Mouse (Mus musculus): ENCODE data around the gene Hbb-bh2. TPM values are rescaled to one million over a fixed set of nuclear protein-coding genes. Genes with fewer than 3 reads are reported as not detected.

The Hbb-bh2 gene
- polyA plus RNA-seq, 1 experiment from 2014 or later: not detected

DNA sequence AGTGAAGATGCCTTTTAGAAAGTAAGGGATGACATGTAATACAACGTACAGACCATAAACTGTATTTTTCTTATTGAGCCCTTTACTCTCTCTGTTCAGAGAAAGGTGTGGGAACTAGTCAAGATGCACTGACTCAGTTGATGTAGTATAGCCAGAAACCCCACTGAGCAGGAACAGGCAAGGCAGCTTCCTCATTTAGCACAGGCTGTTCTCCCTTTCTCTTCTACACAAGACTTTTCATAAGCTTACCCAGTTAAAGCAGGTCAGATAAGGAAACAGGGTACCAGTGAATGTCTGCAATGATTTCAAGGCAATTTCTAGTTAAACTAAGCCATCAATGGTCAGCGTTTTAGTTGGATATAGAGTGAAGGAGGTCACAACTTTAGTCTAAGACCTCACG lies 21.2 kb upstream of the Hbb-bh2 start:
- peak overlapping the region; percentile 2 for H3K4me2 ChIP-seq (ENCODE audit: low read depth, low read length)
- WGBS (ENCODE audit: insufficient replicate concordance): 56% methylated on average over 3 of the region's 3 CpGs
- H3K27ac ChIP-seq (ENCODE audit: low read depth): peak overlapping the region; percentile 89
- H3K36me3 ChIP-seq (replicated peaks; ENCODE audit: insufficient read depth, low read length): no peaks in the 10 kb centered on the region
- H3K27me3 ChIP-seq (ENCODE audit: insufficient read depth, low read length): no peaks in the 10 kb centered on the region
- no peak for TF ChIP-seq CTCF (IDR thresholded peaks at IDR 0.05; ENCODE audit: low read depth)
- no peak for TF ChIP-seq EP300 (IDR thresholded peaks at IDR 0.05; ENCODE audit: low read depth)
- ATAC-seq (no peak), DNase-seq (no peak)
- H3K9me3 ChIP-seq (ENCODE audit: low read length): no peaks in the 10 kb centered on the region
- peak overlapping the region; percentile 58 for H3K9ac ChIP-seq (replicated peaks)
- H3K4me1 ChIP-seq (ENCODE audit: insufficient read depth): peaks cover 15% of the 10 kb centered on the region
- H3K4me3 ChIP-seq (ENCODE audit: low read depth, low read length): no peak overlapping the region

DNA sequence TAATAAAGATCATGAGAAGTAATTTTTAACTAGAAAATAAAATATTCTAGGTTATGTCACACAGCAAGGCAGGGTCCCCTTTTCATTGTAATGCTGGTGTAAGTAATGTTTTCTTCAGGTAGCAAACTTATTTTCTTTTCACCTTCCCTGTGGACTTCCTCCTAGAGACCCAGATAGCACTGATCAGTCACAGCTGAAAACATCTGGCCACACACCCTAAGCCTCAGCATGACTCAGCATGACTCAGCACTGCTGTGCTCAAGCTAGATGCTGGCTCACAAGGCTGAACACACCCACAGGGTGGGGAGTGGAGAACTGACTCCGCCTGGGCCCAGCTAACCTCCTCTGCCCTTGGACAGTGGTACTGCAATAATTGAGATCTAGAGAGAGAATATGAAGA lies 20.5 kb upstream of the Hbb-bh2 start:
- peak overlapping the region; percentile 89 for H3K27ac ChIP-seq (ENCODE audit: low read depth)
- H3K9me3 ChIP-seq (ENCODE audit: low read length): no peaks in the 10 kb centered on the region
- peak overlapping the region; percentile 58; the same call in 1 of the 2 replicates for H3K9ac ChIP-seq (replicated peaks)
- peak; percentile 92 for DNase-seq
- peak; percentile 86 for ATAC-seq
- no peaks in the 10 kb centered on the region for H3K36me3 ChIP-seq (replicated peaks; ENCODE audit: insufficient read depth, low read length)
- 39% methylated on average over 1 of the region's 1 CpGs for WGBS (ENCODE audit: insufficient replicate concordance)
- H3K4me1 ChIP-seq (ENCODE audit: insufficient read depth): peaks cover 15% of the 10 kb centered on the region
- peak overlapping the region; percentile 2 for H3K4me2 ChIP-seq (ENCODE audit: low read depth, low read length)
- TF ChIP-seq CTCF (IDR thresholded peaks at IDR 0.05; ENCODE audit: low read depth) (peak; percentile 56), EP300 (IDR thresholded peaks at IDR 0.05; ENCODE audit: low read depth) (peak; percentile 100)
- no peak overlapping the region for H3K4me3 ChIP-seq (ENCODE audit: low read depth, low read length)
- H3K27me3 ChIP-seq (ENCODE audit: insufficient read depth, low read length): no peaks in the 10 kb centered on the region

DNA sequence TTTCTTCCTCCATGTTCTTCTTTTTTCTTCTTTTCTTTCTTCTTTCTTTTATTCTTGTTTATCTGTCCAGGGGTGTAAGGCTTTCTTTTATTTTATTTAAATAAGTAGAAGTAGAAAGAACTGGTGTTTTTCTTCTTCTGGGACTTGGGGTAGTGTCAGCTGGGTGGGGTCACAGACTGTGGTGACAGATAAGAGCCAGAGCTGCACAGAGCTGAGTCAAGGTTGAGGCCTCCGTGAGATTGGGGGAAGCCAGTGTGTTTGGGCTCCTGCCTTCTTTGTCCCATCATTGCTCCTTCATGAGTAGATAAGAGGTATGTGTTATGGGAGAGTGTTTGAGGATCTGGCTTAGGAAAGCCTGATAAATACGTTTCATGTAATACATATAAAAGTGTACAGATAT lies 18.8 kb upstream of the Hbb-bh2 start:
- H3K4me2 ChIP-seq (ENCODE audit: low read depth, low read length): peak overlapping the region; percentile 44
- WGBS (ENCODE audit: insufficient replicate concordance): 31% methylated on average over 2 of the region's 2 CpGs
- H3K9ac ChIP-seq (replicated peaks): peak overlapping the region; percentile 49
- H3K9me3 ChIP-seq (ENCODE audit: low read length): no peaks in the 10 kb centered on the region
- peak overlapping the region; percentile 89 for H3K27ac ChIP-seq (ENCODE audit: low read depth)
- peak; percentile 90 for ATAC-seq
- H3K4me3 ChIP-seq (ENCODE audit: low read depth, low read length): no peak overlapping the region
- no peaks in the 10 kb centered on the region for H3K36me3 ChIP-seq (replicated peaks; ENCODE audit: insufficient read depth, low read length)
- TF ChIP-seq CTCF (IDR thresholded peaks at IDR 0.05; ENCODE audit: low read depth) (no peak), EP300 (IDR thresholded peaks at IDR 0.05; ENCODE audit: low read depth) (peak; percentile 99)
- peak; percentile 75 for DNase-seq
- peaks cover 6% of the 10 kb centered on the region for H3K4me1 ChIP-seq (ENCODE audit: insufficient read depth)
- no peaks in the 10 kb centered on the region for H3K27me3 ChIP-seq (ENCODE audit: insufficient read depth, low read length)

DNA sequence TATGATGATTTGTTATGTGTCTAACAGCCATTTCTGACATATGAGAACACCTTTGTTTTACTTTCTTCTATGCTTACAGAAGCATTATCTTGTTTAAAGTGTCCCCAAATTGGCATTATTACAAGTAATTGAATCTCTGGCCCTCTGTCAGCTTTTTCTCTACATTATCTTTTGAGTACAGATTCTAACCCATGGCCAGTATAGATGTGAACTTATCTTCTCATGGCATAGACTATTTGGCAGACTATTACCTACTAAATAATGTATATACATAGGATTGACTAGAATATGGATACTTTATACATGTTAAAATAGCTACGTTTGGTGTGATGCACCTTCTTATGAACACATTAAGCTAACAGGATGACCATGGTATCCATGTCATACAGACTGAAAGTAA lies 14.3 kb upstream of the Hbb-bh2 start:
- H3K36me3 ChIP-seq (replicated peaks; ENCODE audit: insufficient read depth, low read length): no peaks in the 10 kb centered on the region
- H3K4me2 ChIP-seq (ENCODE audit: low read depth, low read length): no peak overlapping the region
- H3K4me1 ChIP-seq (ENCODE audit: insufficient read depth): no peaks in the 10 kb centered on the region; the same call in 1 of the 2 replicates
- WGBS (ENCODE audit: insufficient replicate concordance): 49% methylated on average over 1 of the region's 1 CpGs
- no peaks in the 10 kb centered on the region for H3K27me3 ChIP-seq (ENCODE audit: insufficient read depth, low read length)
- no peak overlapping the region for H3K4me3 ChIP-seq (ENCODE audit: low read depth, low read length)
- TF ChIP-seq EP300 (IDR thresholded peaks at IDR 0.05; ENCODE audit: low read depth) (peak; percentile 95), CTCF (IDR thresholded peaks at IDR 0.05; ENCODE audit: low read depth) (no peak)
- H3K27ac ChIP-seq (ENCODE audit: low read depth): peak overlapping the region; percentile 37; the same call in 1 of the 2 replicates
- no peaks in the 10 kb centered on the region for H3K9me3 ChIP-seq (ENCODE audit: low read length)
- H3K9ac ChIP-seq (replicated peaks): no peak overlapping the region
- no peak for DNase-seq
- ATAC-seq: no peak

DNA sequence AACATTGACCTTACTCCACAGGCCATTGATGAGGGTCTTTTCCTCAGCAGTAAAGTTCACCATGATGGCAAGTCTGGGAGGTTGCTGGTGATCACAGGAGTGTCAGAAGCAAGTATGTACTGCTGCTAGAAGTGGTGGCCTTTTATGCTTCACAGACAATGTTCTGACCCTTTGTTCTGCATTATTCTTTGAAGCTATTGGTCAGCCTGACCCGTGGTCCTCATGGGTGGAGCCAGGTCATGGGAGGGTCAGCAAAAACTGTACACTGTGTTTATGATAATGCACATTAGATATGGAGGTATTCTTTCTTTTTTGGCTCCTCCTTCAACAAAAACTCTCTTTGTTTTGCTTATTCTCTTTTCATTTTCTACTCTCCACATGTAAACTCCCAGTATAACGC lies 12.8 kb upstream of the Hbb-bh2 start, which contains the start of gene Hbb-y:
Gene Hbb-y, minus strand, starts transcription at position 127 of the 400 bp plus-strand sequence.
- H3K27ac ChIP-seq (ENCODE audit: low read depth): no peak within 1 kb of the TSS; the same call in 1 of the 2 replicates
- no peak within 1 kb of the TSS for H3K9ac ChIP-seq (replicated peaks)
- TF ChIP-seq CTCF (IDR thresholded peaks at IDR 0.05; ENCODE audit: low read depth) (no peak), EP300 (IDR thresholded peaks at IDR 0.05; ENCODE audit: low read depth) (no peak)
- no peak within 1 kb of the TSS for H3K4me2 ChIP-seq (ENCODE audit: low read depth, low read length)
- H3K27me3 ChIP-seq (ENCODE audit: insufficient read depth, low read length): no peaks in the 10 kb centered on the region
- ATAC-seq (no peak), DNase-seq (no peak)
- H3K4me3 ChIP-seq (ENCODE audit: low read depth, low read length): no peak within 1 kb of the TSS
- H3K4me1 ChIP-seq (ENCODE audit: insufficient read depth): no peaks in the 10 kb centered on the region; the same call in 1 of the 2 replicates
- 66% methylated on average over 2 of the region's 2 CpGs for WGBS (ENCODE audit: insufficient replicate concordance)
- no peaks in the 10 kb centered on the region for H3K36me3 ChIP-seq (replicated peaks; ENCODE audit: insufficient read depth, low read length)
- no peaks in the 10 kb centered on the region for H3K9me3 ChIP-seq (ENCODE audit: low read length)

DNA sequence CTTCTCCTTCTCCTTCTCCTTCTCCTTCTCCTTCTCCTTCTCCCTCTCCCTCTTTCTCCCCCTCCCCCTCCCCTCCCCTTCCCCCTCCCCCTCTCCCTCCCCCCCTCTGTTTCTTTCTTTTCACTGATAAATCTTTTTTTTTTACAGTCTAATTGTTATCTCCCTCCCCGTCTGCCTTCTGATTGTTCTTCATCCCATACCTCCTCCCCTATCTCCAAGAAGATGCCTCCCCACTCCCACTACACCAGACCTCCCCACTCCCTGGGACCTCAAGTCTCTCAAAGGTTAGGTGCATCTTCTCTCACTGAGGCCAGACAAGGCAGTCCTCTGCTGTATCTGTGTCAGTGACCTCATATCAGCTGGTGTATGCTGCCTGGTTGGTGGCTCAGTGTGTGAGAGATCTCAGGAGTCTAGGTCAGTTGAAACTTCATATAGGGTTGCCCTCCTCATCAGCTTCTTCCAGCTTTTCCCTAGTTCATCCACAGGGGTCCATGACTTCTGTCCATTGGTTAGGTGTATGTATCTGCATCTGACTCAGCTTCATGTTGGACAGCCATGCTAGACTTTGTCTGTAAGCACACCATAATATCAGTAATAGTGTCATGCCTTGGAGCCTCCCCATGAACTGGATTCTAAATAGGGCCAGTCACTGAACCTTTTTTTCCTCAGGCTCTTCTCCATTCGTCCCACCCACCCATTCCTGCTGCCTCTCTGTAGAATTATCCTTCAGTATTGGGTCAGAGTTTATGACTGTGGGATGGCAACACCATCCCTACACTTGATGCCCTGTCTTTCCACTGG lies 4.4 kb upstream of the Hbb-bh2 start:
- no peaks in the 10 kb centered on the region for H3K9me3 ChIP-seq (ENCODE audit: low read length)
- TF ChIP-seq CTCF (IDR thresholded peaks at IDR 0.05; ENCODE audit: low read depth): no peak
- no peak for TF ChIP-seq EP300 (IDR thresholded peaks at IDR 0.05; ENCODE audit: low read depth)
- no peak overlapping the region for H3K27ac ChIP-seq (ENCODE audit: low read depth)
- 23% methylated on average over 2 of the region's 2 CpGs for WGBS (ENCODE audit: insufficient replicate concordance)
- DNase-seq: no peak
- H3K4me2 ChIP-seq (ENCODE audit: low read depth, low read length): no peak overlapping the region
- 0 out of 2 replicates have a peak, but pooled peaks have one; percentile 17 for ATAC-seq
- no peaks in the 10 kb centered on the region for H3K4me1 ChIP-seq (ENCODE audit: insufficient read depth)
- H3K27me3 ChIP-seq (ENCODE audit: insufficient read depth, low read length): no peaks in the 10 kb centered on the region
- H3K9ac ChIP-seq (replicated peaks): no peak overlapping the region
- no peak overlapping the region for H3K4me3 ChIP-seq (ENCODE audit: low read depth, low read length)
- no peaks in the 10 kb centered on the region for H3K36me3 ChIP-seq (replicated peaks; ENCODE audit: insufficient read depth, low read length)
